Mouse (Mus musculus) gastrocnemius, adult 2 months (tissue): ENCODE measurements around the gene Fam83d. TPM values are rescaled to one million over a fixed set of nuclear protein-coding genes. Genes with fewer than 3 reads are reported as not detected.

Source experiments
- DNase-seq: peaks from one replicate; pipeline ENCODE4 v3.0.0; 2022
- H3K27ac ChIP-seq: fragments of 200-600 bp; 2 replicates; pipeline ENCODE4 v1.8.1; 2022; ENCODE audit warnings: mild to moderate bottlenecking
- H3K4me3 ChIP-seq: fragments of 200-600 bp; 2 replicates; pipeline ENCODE4 v1.8.1; 2022; ENCODE audit warnings: mild to moderate bottlenecking, moderate library complexity
- CTCF ChIP-seq: fragments of 200-600 bp; IDR thresholded peaks from 2 replicates; pipeline ENCODE4 v1.8.1; 2022; ENCODE audit warnings: antibody characterized with exemption, mild to moderate bottlenecking, moderate library complexity
- intact Hi-C: fragments of 180-260 bp; cut with DNase I; formaldehyde crosslinking; loops from one replicate; pipeline ENCODE4 v1.15.1; 2025
- microRNA-seq: library from miRNA; unstranded; fragments of <30 nt; microRNA quantifications from one replicate; pipeline ENCODE4 v1.2.0, GENCODE M21; 2021
- total RNA-seq, 2 experiments: library from RNA; stranded (reverse); gene quantifications; 2 replicates each; pipeline ENCODE4 v1.2.3; 2021

Fam83d gene
- total RNA-seq, 2 experiments from 2014 or later: 0.95 to 1.4 TPM

- no peak for TF ChIP-seq CTCF
- intact Hi-C loops: loop anchor here (1.0 kb wide), 1 partner anchor 24 kb away; no protein-coding TSS in a partner anchor
- Histone ChIP-seq H3K27ac (peak within 1 kb of the TSS; percentile 93), H3K4me3 (peak within 1 kb of the TSS; percentile 99)
- peak; percentile 96 for DNase-seq
Observed at GRCm38 (mm10) chr2:158794494-158795004, 26.7 kb downstream of the Fam83d start, which contains the start of gene Dhx35. Dhx35 (plus strand) TSS chr2:158794807.

DNA sequence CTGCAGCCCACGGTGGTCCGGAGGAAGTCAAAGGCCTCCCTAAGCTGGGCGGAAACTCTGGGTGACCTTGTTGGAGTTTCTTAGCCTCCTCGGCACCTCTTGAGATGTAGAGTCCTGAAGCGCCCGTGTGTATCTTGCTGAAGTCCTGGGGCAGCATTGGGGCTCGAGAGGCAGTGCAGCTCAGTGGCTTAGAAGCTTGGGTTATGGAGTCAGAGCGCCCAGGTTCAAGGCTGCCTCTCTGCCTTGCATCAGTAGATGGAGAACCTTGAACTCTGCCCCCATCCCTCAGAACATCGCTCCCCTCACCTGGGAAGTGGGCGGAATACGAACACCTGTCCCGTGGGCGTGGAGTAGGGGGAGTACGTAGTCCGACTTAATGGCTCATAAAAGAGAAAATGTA is 27.1 kb downstream of the Fam83d start:
- Histone ChIP-seq H3K4me3 (peak overlapping the region; percentile 99), H3K27ac (peak overlapping the region; percentile 93)
- no peak for TF ChIP-seq CTCF
- no peak for DNase-seq
- intact Hi-C loops: no loop called here

- intact Hi-C loops: no loop called here
Observed at GRCm38 (mm10) chr2:158795875-158796274, 28.0 kb downstream of the Fam83d start.

DNA sequence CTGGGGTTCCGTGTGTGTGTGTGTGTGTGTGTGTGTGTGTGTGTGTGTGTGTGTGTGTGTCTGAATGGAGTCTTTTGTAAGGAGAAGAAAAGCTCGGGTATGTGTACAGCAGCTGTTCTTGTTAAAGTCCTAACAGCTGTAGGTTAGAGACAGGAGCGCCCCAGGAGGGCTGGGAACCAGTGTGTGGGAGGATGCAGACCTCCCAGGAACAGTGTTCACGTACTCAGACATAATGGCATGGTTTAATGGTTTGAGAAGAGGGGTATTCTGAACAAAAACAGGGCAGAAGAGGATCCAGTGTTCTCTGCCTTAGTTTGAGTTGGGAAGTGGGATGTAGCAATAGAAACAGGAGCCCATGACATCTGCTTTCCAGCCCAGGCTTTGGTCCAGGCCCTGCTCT is 31.4 kb downstream of the Fam83d start:
- DNase-seq: no peak
- Histone ChIP-seq H3K27ac (no peak overlapping the region), H3K4me3 (no peak overlapping the region)
- TF ChIP-seq CTCF: no peak
- intact Hi-C loops: no loop called here

More at GRCm38 (mm10) chr2:158795875-158796274, 28.0 kb downstream of the Fam83d start:
- TF ChIP-seq CTCF: no peak
- Histone ChIP-seq H3K4me3 (no peak overlapping the region), H3K27ac (no peak overlapping the region)
- DNase-seq: no peak

- no peak for TF ChIP-seq CTCF
- no peak overlapping the region for H3K27ac ChIP-seq
- no peak for DNase-seq
Observed at GRCm38 (mm10) chr2:158800788-158801187, 32.9 kb downstream of the Fam83d start.

GRCm38 (mm10) chr2:158803575-158803974 is 35.7 kb downstream of the Fam83d start:
- no peak for TF ChIP-seq CTCF
- intact Hi-C loops: no loop called here
- DNase-seq: no peak
- Histone ChIP-seq H3K4me3 (no peak overlapping the region), H3K27ac (no peak overlapping the region)

More at GRCm38 (mm10) chr2:158800788-158801187, 32.9 kb downstream of the Fam83d start:
- H3K4me3 ChIP-seq: no peak overlapping the region
- intact Hi-C loops: no loop called here

- Histone ChIP-seq H3K27ac (no peak overlapping the region), H3K4me3 (no peak overlapping the region)
- no peak for DNase-seq
- intact Hi-C loops: no loop called here
- no peak for TF ChIP-seq CTCF
Observed at GRCm38 (mm10) chr2:158815686-158816085, 47.8 kb downstream of the Fam83d start.

DNA sequence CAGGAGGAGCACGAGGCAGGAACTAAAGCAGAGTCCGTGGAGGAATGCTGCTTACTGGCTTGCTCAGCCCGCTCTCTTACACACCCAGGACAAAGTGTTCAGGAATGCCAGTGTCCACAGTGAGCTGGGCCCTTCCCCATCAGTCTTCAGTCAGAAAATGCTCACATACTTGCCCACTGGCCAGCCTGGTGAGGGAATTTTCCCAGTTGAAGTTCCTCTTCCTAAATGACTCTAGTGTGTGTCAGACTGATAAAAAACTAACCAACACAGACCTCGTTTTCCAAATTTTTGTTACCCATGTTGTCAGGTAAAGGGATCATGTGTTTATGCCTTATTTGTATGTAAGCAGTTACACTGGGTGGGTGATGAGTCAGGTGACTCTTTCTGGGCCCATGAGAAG is 48.3 kb downstream of the Fam83d start:
- TF ChIP-seq CTCF: no peak
- no peak overlapping the region for H3K4me3 ChIP-seq
- no peak overlapping the region for H3K27ac ChIP-seq
- intact Hi-C loops: no loop called here
- DNase-seq: no peak

- intact Hi-C loops: no loop called here
- no peak for DNase-seq
- H3K4me3 ChIP-seq: no peak overlapping the region
- no peak overlapping the region for H3K27ac ChIP-seq
- TF ChIP-seq CTCF: no peak
Observed at GRCm38 (mm10) chr2:158817708-158818107, 49.8 kb downstream of the Fam83d start.

DNA sequence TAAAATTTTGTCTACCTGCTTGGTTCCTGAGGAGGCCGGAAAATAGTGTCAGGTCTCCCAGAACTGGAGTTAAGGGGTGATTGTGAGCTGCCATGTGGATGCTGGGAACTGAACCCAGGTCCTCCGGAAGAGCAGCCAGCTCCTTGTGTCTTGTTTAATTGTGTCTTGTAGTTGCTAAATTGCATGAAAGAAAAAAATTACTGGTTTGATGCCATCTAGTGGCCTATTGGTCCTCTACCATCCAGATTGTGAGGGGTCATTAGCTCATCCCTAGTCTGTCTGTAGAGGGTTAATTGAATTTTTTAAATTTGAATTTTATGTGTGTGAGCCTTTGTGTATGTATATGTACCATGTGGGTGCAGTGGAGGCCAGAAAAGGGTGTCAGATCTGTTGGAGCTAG is 60.2 kb downstream of the Fam83d start:
- TF ChIP-seq CTCF: peak; percentile 27; the same call in 1 of the 2 replicates
- intact Hi-C loops: loop anchor here (5.0 kb wide), 1 partner anchor 61 kb away; the partner anchor contains the start of gene Fam83d
- H3K4me3 ChIP-seq: no peak overlapping the region
- H3K27ac ChIP-seq: no peak overlapping the region
- DNase-seq: no peak

GRCm38 (mm10) chr2:158829746-158830145 is 61.9 kb downstream of the Fam83d start:
- Histone ChIP-seq H3K4me3 (no peak overlapping the region), H3K27ac (no peak overlapping the region)
- no peak for TF ChIP-seq CTCF
- intact Hi-C loops: loop anchor here (5.0 kb wide), 1 partner anchor 62 kb away; the partner anchor contains the start of gene Fam83d
- DNase-seq: no peak

DNA sequence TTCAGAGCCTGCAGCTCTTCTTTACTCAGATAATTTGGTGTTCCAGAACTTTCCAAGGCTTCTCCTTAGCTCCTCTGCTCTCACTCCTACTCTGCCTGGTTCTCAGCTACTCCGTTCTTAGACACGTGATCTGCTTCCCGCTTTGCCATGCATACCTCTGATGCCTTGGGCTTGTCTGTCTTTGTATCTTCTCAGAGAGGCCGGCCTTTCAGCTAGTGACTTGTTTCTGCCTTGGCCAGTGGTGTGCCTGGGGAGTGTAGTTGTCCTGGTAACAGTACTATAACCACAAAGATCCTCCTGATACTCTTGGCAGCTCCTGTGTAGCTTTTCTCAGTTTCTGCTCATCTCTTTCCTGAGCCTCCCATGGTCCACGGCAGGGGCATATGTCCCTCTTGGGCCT is 65.3 kb downstream of the Fam83d start:
- no peak overlapping the region for H3K27ac ChIP-seq
- intact Hi-C loops: no loop called here
- TF ChIP-seq CTCF: no peak
- H3K4me3 ChIP-seq: no peak overlapping the region
- DNase-seq: no peak

- H3K27ac ChIP-seq: no peak overlapping the region
- no peak for DNase-seq
- intact Hi-C loops: no loop called here
- TF ChIP-seq CTCF: no peak
- no peak overlapping the region for H3K4me3 ChIP-seq
Observed at GRCm38 (mm10) chr2:158833645-158834044, 65.8 kb downstream of the Fam83d start.

Small RNA genes lying within 50 kb of the gene (microRNA-seq; reads per million reads assigned to microRNA genes)
- not detected for gene Gm26141

Other genes with a start within 250 kb of the Fam83d start
- gene Slc32a1, start 157.3 kb upstream of the Fam83d start, total RNA-seq: not detected
- 1 to 10 TPM; 4.2 to 4.8 TPM for gene Actr5, start 143.2 kb upstream of the Fam83d start, total RNA-seq
- 1 to 10 TPM; 3.1 to 4.1 TPM for gene Ppp1r16b, start 102.7 kb upstream of the Fam83d start, total RNA-seq
- gene Dhx35, start 26.7 kb downstream of the Fam83d start, total RNA-seq: 10 to 100 TPM; 10.4 to 11.4 TPM